ENCODE assay signal across 8 mouse cellular contexts in the genomic region with DNA sequence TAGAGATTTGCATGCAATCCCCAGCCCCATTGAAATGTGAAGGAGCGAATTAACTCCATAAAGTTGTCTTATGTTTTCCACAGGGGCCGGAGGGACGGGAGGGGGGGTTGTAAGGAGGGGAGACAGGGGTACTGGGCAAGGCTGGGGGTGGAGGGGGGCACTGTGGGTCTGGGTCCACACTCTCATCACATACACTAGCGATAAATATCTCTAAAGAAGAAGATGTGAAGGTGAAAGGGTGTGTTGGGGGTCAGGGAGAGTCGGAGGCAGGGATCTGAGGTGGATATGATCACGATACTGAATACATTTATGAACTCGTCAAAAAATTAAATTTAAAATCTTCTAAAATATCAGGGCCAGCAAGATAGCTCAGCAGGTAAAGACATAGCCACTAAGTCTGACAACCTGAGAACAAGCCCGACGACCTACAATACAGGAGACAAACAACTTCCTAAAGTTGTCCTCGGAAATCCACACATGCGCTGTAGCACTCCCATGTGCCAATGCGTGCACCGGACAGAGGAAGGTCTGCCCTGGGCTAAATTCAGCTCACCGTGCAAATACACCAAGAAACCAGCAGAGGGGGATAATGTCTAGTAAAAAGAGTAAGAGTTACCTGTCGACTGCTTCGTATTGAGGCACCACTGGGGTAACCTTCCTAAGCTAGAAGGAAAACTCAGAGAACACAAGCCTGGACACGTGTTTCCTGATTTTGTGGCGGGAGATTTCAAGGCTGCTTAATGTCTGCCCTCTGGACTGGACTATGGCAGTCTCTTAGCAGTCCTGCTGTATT.
DNase-seq lines count a peak whose midpoint lies in the region.

No protein-coding gene starts in this region.

- H3K27me3 ChIP-seq in megakaryocyte, embryonic 14.5 days (replicated peaks) = no peaks in the 10 kb centered on the region

- H3K36me3 ChIP-seq in megakaryocyte, embryonic 14.5 days (replicated peaks; ENCODE audit: low read length) = no peaks in the 10 kb centered on the region

- peak; percentile 93 for DNase-seq in ZHBTc4 (ENCODE audit: low read depth, low spot score)
- peak; percentile 40 to 72 for DNase-seq in cerebellum, postnatal 4 days (ENCODE audit: low spot score in 2 of 2)
- DNase-seq in gastrocnemius, adult 8-10 months (ENCODE audit: low spot score in 2 of 2) = peak; percentile 70
- peak; percentile 93 for DNase-seq in hindlimb bud, embryonic 11.5 days (ENCODE audit: extremely low spot score, low read depth, low spot score)
- peak; percentile 39 to 45 for DNase-seq in left cerebral cortex, adult 8-10 months (ENCODE audit: low spot score in 2 of 2)
- DNase-seq in right cerebral cortex, postnatal 10 days (ENCODE audit: low spot score in 2 of 2) = peak; percentile 62 to 67
- peak; percentile 72 for DNase-seq in urinary bladder, postnatal 4 days (ENCODE audit: low spot score in 2 of 2)

- H3K9me3 ChIP-seq in megakaryocyte, embryonic 14.5 days = no peaks in the 10 kb centered on the region

- peak overlapping the region; percentile 88 for H3K4me3 ChIP-seq in megakaryocyte, embryonic 14.5 days (replicated peaks)

- H3K4me1 ChIP-seq in megakaryocyte, embryonic 14.5 days = peaks cover 49% of the 10 kb centered on the region

Comparison
In these comparisons a context has a peak if more than half of its experiments do, and no peak if none do; other contexts are left out.
1. Peak in every context shown above with its lines: DNase-seq and H3K4me3 ChIP-seq.
2. DNase-seq: peak in every context shown above with its lines; median percentile 93 in ZHBTc4; 93 in hindlimb bud, embryonic 11.5 days; 72 in urinary bladder, postnatal 4 days; 70 in gastrocnemius, adult 8-10 months; 64 in right cerebral cortex, postnatal 10 days; 56 in cerebellum, postnatal 4 days; 42 in left cerebral cortex, adult 8-10 months.